Mouse (Mus musculus) limb, embryonic 15.5 days (tissue): ENCODE results near the gene Tmem14c. TPM values are rescaled to one million over a fixed set of nuclear protein-coding genes. Genes with fewer than 3 reads are reported as not detected.

Experiments
- ATAC-seq: fragments of 200-750 bp; cut with Nextera tagmentation; 2 replicates; pipeline ENCODE4 v1.8.0; 2017; ENCODE audit warnings: low read depth, moderate TSS enrichment; ENCODE audit not compliant: insufficient number of reproducible peaks, low FRiP score, low TSS enrichment
- H3K27ac ChIP-seq: fragments of 300-500 bp; sonication (generic); 2 replicates; pipeline ENCODE4 v1.5.1; 2015; ENCODE audit warnings: moderate library complexity, mild to moderate bottlenecking, inconsistent platforms
- H3K27me3 ChIP-seq: fragments of 300-500 bp; sonication (generic); 2 replicates; pipeline ENCODE4 v1.6.1; 2015; ENCODE audit warnings: inconsistent platforms
- H3K36me3 ChIP-seq: fragments of 300-500 bp; sonication (generic); 2 replicates; pipeline ENCODE4 v1.6.1; 2015; ENCODE audit warnings: inconsistent platforms
- H3K4me1 ChIP-seq: fragments of 300-500 bp; sonication (generic); 2 replicates; pipeline ENCODE4 v1.6.1; 2015; ENCODE audit warnings: inconsistent platforms
- H3K4me2 ChIP-seq: fragments of 300-500 bp; sonication (generic); 2 replicates; pipeline ENCODE4 v1.6.1; 2015; ENCODE audit warnings: mild to moderate bottlenecking, inconsistent platforms
- H3K4me3 ChIP-seq: fragments of 300-500 bp; sonication (generic); 2 replicates; pipeline ENCODE4 v1.5.1; 2015; ENCODE audit warnings: mild to moderate bottlenecking, inconsistent platforms
- H3K9ac ChIP-seq: fragments of 300-500 bp; sonication (generic); 2 replicates; pipeline ENCODE4 v1.6.1; 2015; ENCODE audit warnings: inconsistent platforms
- H3K9me3 ChIP-seq: fragments of 300-500 bp; sonication (generic); 2 replicates; pipeline ENCODE4 v1.6.1; 2016; ENCODE audit warnings: inconsistent platforms
- WGBS: fragments of 180-500 bp; shearing (Covaris S2); methylation state at CpG from one replicate; pipeline ENCODE4 v1.1.7; 2015; 5-methylcytosine and 5-hydroxymethylcytosine counted together
- polyA plus RNA-seq: library from polyadenylated mRNA; unstranded; fragments of >200 nt; fragmentation: Nextera tagmentation; extraction: Ambion mirVana; gene quantifications from 2 replicates; pipeline ENCODE4 v1.2.1, GENCODE M21; 2015

Tmem14c gene
- polyA plus RNA-seq, 1 experiment from 2014 or later: 196 TPM

DNA sequence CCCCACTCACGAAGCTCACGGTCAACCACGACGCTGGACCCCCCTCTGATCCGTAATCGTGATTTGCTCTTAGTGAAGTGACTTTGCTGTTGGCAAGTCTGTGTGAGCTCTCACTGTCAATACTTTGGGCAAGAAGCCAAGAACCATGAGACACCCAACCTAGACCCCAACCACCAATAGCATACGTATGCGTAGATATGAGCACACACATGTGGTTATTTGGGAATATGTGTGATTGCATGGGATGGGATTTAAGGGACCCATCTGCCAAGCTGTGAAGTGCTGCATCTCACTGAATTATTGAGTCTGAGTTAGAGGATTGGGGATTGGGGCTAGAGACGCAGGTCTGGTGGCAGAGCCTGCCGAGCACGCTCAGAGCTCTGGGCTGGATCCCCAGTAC is 55.5 kb downstream of the Tmem14c start:
- Histone ChIP-seq H3K9ac (no peak overlapping the region), H3K4me2 (no peak overlapping the region), H3K9me3 (no peaks in the 10 kb centered on the region), H3K4me1 (no peaks in the 10 kb centered on the region), H3K27me3 (peaks cover under 1% of the 10 kb centered on the region; the same call in 1 of the 2 replicates), H3K27ac (no peak overlapping the region), H3K4me3 (no peak overlapping the region), H3K36me3 (no peaks in the 10 kb centered on the region)
- WGBS: 87% methylated on average over 11 of the region's 11 CpGs
- no peak for ATAC-seq

Other genes starting within 250 kb of the Tmem14c start
- gene Gcnt2, start 156.5 kb upstream of the Tmem14c start, polyA plus RNA-seq: 3.4 and 3.7 TPM in 2 replicates
- 55.5 and 55.8 TPM in 2 replicates for gene Pak1ip1, start 15.3 kb upstream of the Tmem14c start, polyA plus RNA-seq
- 0.22 and 0.26 TPM in 2 replicates for gene Mak, start 63.4 kb downstream of the Tmem14c start, polyA plus RNA-seq
- gene Gcm2, start 94.7 kb downstream of the Tmem14c start, polyA plus RNA-seq: not detected in 2 replicates
- not detected in 2 replicates for gene Sycp2l, start 98.0 kb downstream of the Tmem14c start, polyA plus RNA-seq
- 1.8 and 2.3 TPM in 2 replicates for gene Elovl2, start 204.1 kb downstream of the Tmem14c start, polyA plus RNA-seq
- 13.3 and 15.0 TPM in 2 replicates for gene Smim13, start 233.6 kb downstream of the Tmem14c start, polyA plus RNA-seq